Mouse (Mus musculus): ENCODE measurements at regions not wholly inside any gene's neighbourhood (a gene's known extent, or its start where the extent isn't known, plus 50 kb on each side); places are given as distances from the start of the nearest gene placed in this dataset.

DNA sequence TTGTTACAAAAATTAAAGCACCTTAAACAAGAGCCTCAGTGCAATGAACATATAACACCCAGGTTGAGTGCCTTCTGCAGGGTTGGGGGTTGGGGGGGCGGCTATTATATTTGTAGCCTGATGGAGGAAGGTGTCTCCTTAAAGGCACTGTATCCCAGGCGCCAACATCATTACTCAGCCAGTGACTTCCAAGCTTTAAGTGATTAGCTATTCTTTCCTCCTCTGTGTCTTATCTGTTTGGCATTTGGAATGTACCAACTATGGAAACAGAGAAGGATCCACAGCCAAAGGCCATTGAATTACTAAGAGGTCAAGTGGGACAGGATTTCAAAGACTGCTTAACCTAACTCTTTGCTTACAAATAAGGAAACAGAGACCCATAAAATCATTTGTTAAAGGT lies 373.9 kb upstream of the Cd180 start:
- WGBS, result 81% methylated on average over 2 of the region's 2 CpGs
- H3K4me1 ChIP-seq (ENCODE audit: control insufficient read depth, insufficient read depth, low read length), result no peaks in the 10 kb centered on the region
- DNase-seq (ENCODE audit: extremely low read depth, low read depth, low spot score), result peak; percentile 33
- H3K36me3 ChIP-seq (ENCODE audit: control insufficient read depth, insufficient read depth, low read length), result no peaks in the 10 kb centered on the region
- H3K27me3 ChIP-seq (ENCODE audit: control insufficient read depth, insufficient read depth, low read length), result no peaks in the 10 kb centered on the region
- H3K4me3 ChIP-seq (ENCODE audit: insufficient read depth, low read depth, low read length), result no peak overlapping the region
- no peak for TF ChIP-seq CTCF (IDR thresholded peaks at IDR 0.05; ENCODE audit: low read depth, low read length)
- no peak for TF ChIP-seq POLR2A (IDR thresholded peaks at IDR 0.05; ENCODE audit: extremely low read depth, insufficient read depth, low read length)
- H3K27ac ChIP-seq (replicated peaks; ENCODE audit: insufficient read depth, low read depth, low read length), result no peak overlapping the region
- H3K79me2 ChIP-seq (ENCODE audit: control insufficient read depth, insufficient read depth, low read length), result no peaks in the 10 kb centered on the region
- no peak overlapping the region for H3K9ac ChIP-seq (ENCODE audit: low read depth, low read length)

DNA sequence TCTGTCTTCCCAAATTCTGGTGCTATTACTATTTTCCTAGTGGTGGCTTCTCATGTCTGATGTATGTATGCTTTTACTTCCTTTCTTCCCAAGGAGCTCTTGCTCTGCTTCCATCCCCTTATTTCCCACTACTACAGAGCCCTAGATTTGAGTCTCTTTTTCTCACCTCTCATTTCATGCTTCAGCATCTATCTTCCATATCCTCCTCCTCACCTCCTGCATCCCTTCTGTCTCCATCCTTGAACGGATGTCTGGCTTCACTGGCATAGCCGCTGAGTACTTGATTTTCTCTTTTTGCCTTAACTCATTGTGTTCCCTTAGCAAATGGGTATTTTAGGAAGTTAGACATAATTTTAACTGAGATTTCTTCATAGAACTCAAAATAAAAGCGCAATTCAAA lies 369.5 kb upstream of the Cd180 start:
- 98% methylated on average over 3 of the region's 3 CpGs for WGBS
- H3K27ac ChIP-seq (replicated peaks; ENCODE audit: insufficient read depth, low read depth, low read length), result no peak overlapping the region
- DNase-seq (ENCODE audit: extremely low read depth, low read depth, low spot score), result no peak

GRCm38 (mm10) chr13:102326003-102326402 lies 367.4 kb upstream of the Cd180 start:
- TF ChIP-seq POLR2A (IDR thresholded peaks at IDR 0.05; ENCODE audit: extremely low read depth, insufficient read depth, low read length), result no peak
- no peak for TF ChIP-seq CTCF (IDR thresholded peaks at IDR 0.05; ENCODE audit: low read depth, low read length)
- no peak overlapping the region for H3K9ac ChIP-seq (ENCODE audit: low read depth, low read length)
- no peak overlapping the region for H3K4me3 ChIP-seq (ENCODE audit: insufficient read depth, low read depth, low read length)
- no peaks in the 10 kb centered on the region for H3K79me2 ChIP-seq (ENCODE audit: control insufficient read depth, insufficient read depth, low read length)
- no peaks in the 10 kb centered on the region for H3K36me3 ChIP-seq (ENCODE audit: control insufficient read depth, insufficient read depth, low read length)
- H3K4me1 ChIP-seq (ENCODE audit: control insufficient read depth, insufficient read depth, low read length), result no peaks in the 10 kb centered on the region
- H3K27ac ChIP-seq (replicated peaks; ENCODE audit: insufficient read depth, low read depth, low read length), result no peak overlapping the region
- DNase-seq (ENCODE audit: extremely low read depth, low read depth, low spot score), result no peak
- no peaks in the 10 kb centered on the region for H3K27me3 ChIP-seq (ENCODE audit: control insufficient read depth, insufficient read depth, low read length)
- 77% methylated on average over 2 of the region's 2 CpGs for WGBS

More for the DNA sequence above, 369.5 kb upstream of the Cd180 start:
- H3K79me2 ChIP-seq (ENCODE audit: control insufficient read depth, insufficient read depth, low read length), result no peaks in the 10 kb centered on the region
- H3K9ac ChIP-seq (ENCODE audit: low read depth, low read length), result no peak overlapping the region
- H3K36me3 ChIP-seq (ENCODE audit: control insufficient read depth, insufficient read depth, low read length), result no peaks in the 10 kb centered on the region
- H3K4me3 ChIP-seq (ENCODE audit: insufficient read depth, low read depth, low read length), result no peak overlapping the region
- TF ChIP-seq CTCF (IDR thresholded peaks at IDR 0.05; ENCODE audit: low read depth, low read length) (no peak), POLR2A (IDR thresholded peaks at IDR 0.05; ENCODE audit: extremely low read depth, insufficient read depth, low read length) (no peak)
- no peaks in the 10 kb centered on the region for H3K4me1 ChIP-seq (ENCODE audit: control insufficient read depth, insufficient read depth, low read length)
- no peaks in the 10 kb centered on the region for H3K27me3 ChIP-seq (ENCODE audit: control insufficient read depth, insufficient read depth, low read length)

DNA sequence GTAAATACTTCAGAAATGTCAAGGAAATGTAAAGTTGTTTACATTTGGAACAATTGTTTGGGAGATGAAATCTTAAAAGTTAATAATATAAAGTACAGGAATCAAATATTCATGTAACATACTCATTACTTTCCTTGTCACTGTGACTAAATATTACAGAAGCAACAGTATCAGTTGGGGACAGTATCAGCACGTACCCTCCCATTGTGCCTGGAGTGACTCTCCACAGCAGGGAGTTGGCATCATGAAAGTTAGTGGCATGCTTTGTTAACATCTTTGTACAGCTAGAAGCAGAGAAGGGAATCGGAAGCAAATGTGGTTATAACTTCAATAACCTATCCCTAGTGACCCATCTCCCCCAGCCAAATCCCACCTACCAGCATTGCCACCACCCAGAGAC lies 366.8 kb upstream of the Cd180 start:
- Histone ChIP-seq H3K27ac (replicated peaks; ENCODE audit: insufficient read depth, low read depth, low read length) (no peak overlapping the region), H3K9ac (ENCODE audit: low read depth, low read length) (no peak overlapping the region), H3K27me3 (ENCODE audit: control insufficient read depth, insufficient read depth, low read length) (no peaks in the 10 kb centered on the region), H3K79me2 (ENCODE audit: control insufficient read depth, insufficient read depth, low read length) (no peaks in the 10 kb centered on the region), H3K4me3 (ENCODE audit: insufficient read depth, low read depth, low read length) (no peak overlapping the region), H3K4me1 (ENCODE audit: control insufficient read depth, insufficient read depth, low read length) (no peaks in the 10 kb centered on the region), H3K36me3 (ENCODE audit: control insufficient read depth, insufficient read depth, low read length) (no peaks in the 10 kb centered on the region)
- 88% methylated on average over 2 of the region's 2 CpGs for WGBS
- no peak for TF ChIP-seq POLR2A (IDR thresholded peaks at IDR 0.05; ENCODE audit: extremely low read depth, insufficient read depth, low read length)
- TF ChIP-seq CTCF (IDR thresholded peaks at IDR 0.05; ENCODE audit: low read depth, low read length), result no peak
- DNase-seq (ENCODE audit: extremely low read depth, low read depth, low spot score), result no peak

- 40% methylated on average over 1 of the region's 1 CpGs for WGBS
Measured at GRCm38 (mm10) chr13:102333667-102334066, 359.7 kb upstream of the Cd180 start.

GRCm38 (mm10) chr13:102334131-102334534 lies 359.2 kb upstream of the Cd180 start:
- no peak overlapping the region for H3K27ac ChIP-seq (replicated peaks; ENCODE audit: insufficient read depth, low read depth, low read length)
- no peaks in the 10 kb centered on the region for H3K79me2 ChIP-seq (ENCODE audit: control insufficient read depth, insufficient read depth, low read length)
- no peak overlapping the region for H3K9ac ChIP-seq (ENCODE audit: low read depth, low read length)
- H3K27me3 ChIP-seq (ENCODE audit: control insufficient read depth, insufficient read depth, low read length), result no peaks in the 10 kb centered on the region
- TF ChIP-seq POLR2A (IDR thresholded peaks at IDR 0.05; ENCODE audit: extremely low read depth, insufficient read depth, low read length) (no peak), CTCF (IDR thresholded peaks at IDR 0.05; ENCODE audit: low read depth, low read length) (no peak)
- H3K36me3 ChIP-seq (ENCODE audit: control insufficient read depth, insufficient read depth, low read length), result no peaks in the 10 kb centered on the region
- 80% methylated on average over 13 of the region's 13 CpGs for WGBS
- no peak overlapping the region for H3K4me3 ChIP-seq (ENCODE audit: insufficient read depth, low read depth, low read length)
- no peak for DNase-seq (ENCODE audit: extremely low read depth, low read depth, low spot score)
- H3K4me1 ChIP-seq (ENCODE audit: control insufficient read depth, insufficient read depth, low read length), result no peaks in the 10 kb centered on the region

More at GRCm38 (mm10) chr13:102333667-102334066, 359.7 kb upstream of the Cd180 start:
- H3K4me1 ChIP-seq (ENCODE audit: control insufficient read depth, insufficient read depth, low read length), result no peaks in the 10 kb centered on the region
- DNase-seq (ENCODE audit: extremely low read depth, low read depth, low spot score), result no peak
- no peaks in the 10 kb centered on the region for H3K27me3 ChIP-seq (ENCODE audit: control insufficient read depth, insufficient read depth, low read length)
- TF ChIP-seq POLR2A (IDR thresholded peaks at IDR 0.05; ENCODE audit: extremely low read depth, insufficient read depth, low read length), result no peak
- TF ChIP-seq CTCF (IDR thresholded peaks at IDR 0.05; ENCODE audit: low read depth, low read length), result no peak
- H3K9ac ChIP-seq (ENCODE audit: low read depth, low read length), result no peak overlapping the region
- no peak overlapping the region for H3K4me3 ChIP-seq (ENCODE audit: insufficient read depth, low read depth, low read length)
- no peaks in the 10 kb centered on the region for H3K36me3 ChIP-seq (ENCODE audit: control insufficient read depth, insufficient read depth, low read length)
- no peaks in the 10 kb centered on the region for H3K79me2 ChIP-seq (ENCODE audit: control insufficient read depth, insufficient read depth, low read length)
- H3K27ac ChIP-seq (replicated peaks; ENCODE audit: insufficient read depth, low read depth, low read length), result no peak overlapping the region

All from liver, adult 2 months (tissue).